In genomic region chr15:68695041-68695650, GRCm38 (mm10) we compare ENCODE assay signal across 17 mouse cellular contexts.
A peak's percentile ranks its signal among the peaks of the same experiment; 100 is the strongest.
DNase-seq lines count a peak whose midpoint lies in the region; ATAC-seq and TF ChIP-seq lines count a peak whose summit lies in the region.
"Had no signal": no experiment of that assay in that cellular context is flagged by ENCODE, and none has a peak within 500 bp of the region (broad histone marks: within the 10 kb centered on the region; RNA-seq: fewer than 3 reads in every experiment).

No protein-coding gene starts in this region.

- no peak overlapping the region for H3K27ac ChIP-seq in gastrocnemius, adult 2 months
- H3K27ac ChIP-seq in midbrain, embryonic 16.5 days (ENCODE audit: low read length): no peak overlapping the region
- H3K27ac ChIP-seq in midbrain, embryonic 10.5 days (replicated peaks): no peak overlapping the region
- H3K27ac ChIP-seq in forebrain, embryonic 16.5 days (ENCODE audit: low read length): no peak overlapping the region
- H3K27ac ChIP-seq in hindbrain, embryonic 13.5 days: no peak overlapping the region
- H3K27ac ChIP-seq: limb, embryonic 12.5 days; liver, embryonic 14.5 days; neural tube, embryonic 13.5 days had no signal

- 34% methylated on average over 5 of the region's 5 CpGs for WGBS in midbrain, embryonic 16.5 days
- WGBS in midbrain, embryonic 10.5 days: 68% methylated on average over 5 of the region's 5 CpGs
- 34% methylated on average over 5 of the region's 5 CpGs for WGBS in forebrain, embryonic 16.5 days
- 53% methylated on average over 5 of the region's 5 CpGs for WGBS in hindbrain, embryonic 13.5 days

- H3K9me3 ChIP-seq in midbrain, embryonic 16.5 days (replicated peaks; ENCODE audit: control insufficient read depth, low read length, poor library complexity, severe bottlenecking): no peaks in the 10 kb centered on the region
- no peaks in the 10 kb centered on the region for H3K9me3 ChIP-seq in midbrain, embryonic 10.5 days (replicated peaks)
- no peaks in the 10 kb centered on the region for H3K9me3 ChIP-seq in forebrain, embryonic 16.5 days (ENCODE audit: control insufficient read depth, low read length)
- H3K9me3 ChIP-seq in hindbrain, embryonic 13.5 days: no peaks in the 10 kb centered on the region
- H3K9me3 ChIP-seq: limb, embryonic 12.5 days; neural tube, embryonic 13.5 days had no signal

- peak; percentile 19 for DNase-seq in gastrocnemius, adult 2 months
- DNase-seq in gastrocnemius, postnatal 14 days: no peak
- no peak for DNase-seq in midbrain, embryonic 10.5 days (ENCODE audit: low spot score)
- DNase-seq in lung, postnatal 4 days: no peak
- DNase-seq: cerebellum, postnatal 14 days; embryo, embryonic 11 days; heart, adult 11 months; kidney, adult 9 months; kidney, postnatal 36 days; spleen, adult 18-20 months; thymus, adult 18-20 months had no signal

- no peaks in the 10 kb centered on the region for H3K36me3 ChIP-seq in midbrain, embryonic 16.5 days (ENCODE audit: control insufficient read depth, insufficient read depth, low read length)
- H3K36me3 ChIP-seq in midbrain, embryonic 10.5 days: no peaks in the 10 kb centered on the region
- H3K36me3 ChIP-seq in forebrain, embryonic 16.5 days (ENCODE audit: control insufficient read depth, insufficient read depth): no peaks in the 10 kb centered on the region
- no peaks in the 10 kb centered on the region for H3K36me3 ChIP-seq in hindbrain, embryonic 13.5 days
- H3K36me3 ChIP-seq: limb, embryonic 12.5 days; neural tube, embryonic 13.5 days had no signal

- intact Hi-C loops in gastrocnemius, adult 2 months (cut with DNase I): no loop called here
- intact Hi-C loops in gastrocnemius, postnatal 14 days (cut with DNase I; ENCODE audit: low total_unique reads): no loop called here

- H3K4me3 ChIP-seq in gastrocnemius, adult 2 months: no peak overlapping the region
- no peak overlapping the region for H3K4me3 ChIP-seq in midbrain, embryonic 16.5 days (ENCODE audit: low read depth, low read length)
- no peak overlapping the region for H3K4me3 ChIP-seq in midbrain, embryonic 10.5 days
- H3K4me3 ChIP-seq in forebrain, embryonic 16.5 days (replicated peaks; ENCODE audit: low read length): no peak overlapping the region
- no peak overlapping the region for H3K4me3 ChIP-seq in hindbrain, embryonic 13.5 days
- H3K4me3 ChIP-seq: limb, embryonic 12.5 days; neural tube, embryonic 13.5 days had no signal

- peak; percentile 56; the same call in 1 of the 2 replicates for ATAC-seq in midbrain, embryonic 16.5 days
- ATAC-seq in forebrain, embryonic 16.5 days: peak; percentile 20; the same call in 1 of the 2 replicates
- ATAC-seq in hindbrain, embryonic 13.5 days (ENCODE audit: low FRiP score): no peak

- no peaks in the 10 kb centered on the region for H3K27me3 ChIP-seq in midbrain, embryonic 16.5 days (ENCODE audit: control insufficient read depth, insufficient read depth, low read depth, low read length)
- H3K27me3 ChIP-seq in midbrain, embryonic 10.5 days (ENCODE audit: low read depth, poor library complexity, severe bottlenecking): no peaks in the 10 kb centered on the region
- H3K27me3 ChIP-seq in forebrain, embryonic 16.5 days (replicated peaks; ENCODE audit: control insufficient read depth, insufficient read depth, low read length): no peaks in the 10 kb centered on the region
- H3K27me3 ChIP-seq in hindbrain, embryonic 13.5 days: no peaks in the 10 kb centered on the region
- H3K27me3 ChIP-seq: limb, embryonic 12.5 days; neural tube, embryonic 13.5 days had no signal

- H3K4me2 ChIP-seq in midbrain, embryonic 16.5 days (ENCODE audit: low read length): no peak overlapping the region
- no peak overlapping the region for H3K4me2 ChIP-seq in forebrain, embryonic 16.5 days (ENCODE audit: low read length)
- no peak overlapping the region for H3K4me2 ChIP-seq in hindbrain, embryonic 13.5 days
- H3K4me2 ChIP-seq: limb, embryonic 12.5 days; neural tube, embryonic 13.5 days had no signal

- no peak for TF ChIP-seq CTCF in gastrocnemius, adult 2 months (IDR thresholded peaks at IDR 0.05)

- H3K4me1 ChIP-seq in midbrain, embryonic 16.5 days (ENCODE audit: control insufficient read depth, insufficient read depth, low read length): 0 out of 2 replicates have a peak, but pooled peaks cover 2% of the 10 kb centered on the region
- no peaks in the 10 kb centered on the region for H3K4me1 ChIP-seq in midbrain, embryonic 10.5 days
- H3K4me1 ChIP-seq in forebrain, embryonic 16.5 days (replicated peaks; ENCODE audit: control insufficient read depth, insufficient read depth, low read length): peaks cover 5% of the 10 kb centered on the region
- peaks cover 7% of the 10 kb centered on the region for H3K4me1 ChIP-seq in hindbrain, embryonic 13.5 days (replicated peaks)

- no peak overlapping the region for H3K9ac ChIP-seq in midbrain, embryonic 16.5 days (ENCODE audit: low read depth, low read length)
- H3K9ac ChIP-seq in forebrain, embryonic 16.5 days (replicated peaks; ENCODE audit: low read depth, low read length): no peak overlapping the region
- no peak overlapping the region for H3K9ac ChIP-seq in hindbrain, embryonic 13.5 days
- H3K9ac ChIP-seq: limb, embryonic 12.5 days; liver, embryonic 14.5 days; neural tube, embryonic 13.5 days had no signal
